Mouse (Mus musculus): ENCODE measurements around the gene Asb8. TPM values are rescaled to one million over a fixed set of nuclear protein-coding genes. Genes with fewer than 3 reads are reported as not detected.

Asb8 gene
- polyA plus RNA-seq, 1 experiment from 2014 or later: 37.2 TPM

GRCm38 (mm10) chr15:98180567-98181131 is 15.2 kb upstream of the Asb8 start:
- H3K4me1 ChIP-seq (replicated peaks; ENCODE audit: control insufficient read depth, insufficient read depth, low read length): no peaks in the 10 kb centered on the region
- ATAC-seq (replicated peaks; ENCODE audit: low FRiP score) (no peak), DNase-seq (ENCODE audit: low spot score) (no peak)
- 13% methylated on average over 26 of the region's 26 CpGs for WGBS
- no peaks in the 10 kb centered on the region for H3K36me3 ChIP-seq (ENCODE audit: control insufficient read depth, insufficient read depth, low read length)
- H3K27ac ChIP-seq (ENCODE audit: low read depth, low read length): no peak overlapping the region
- H3K4me2 ChIP-seq: peak overlapping the region; percentile 77
- peaks cover 23% of the 10 kb centered on the region for H3K27me3 ChIP-seq (replicated peaks; ENCODE audit: control insufficient read depth, insufficient read depth, low read length)
- peak overlapping the region; percentile 50 for H3K4me3 ChIP-seq (ENCODE audit: low read depth, low read length)
- H3K9me3 ChIP-seq (ENCODE audit: control insufficient read depth, low read length): no peaks in the 10 kb centered on the region
- H3K9ac ChIP-seq (ENCODE audit: low read depth, low read length): 0 out of 2 replicates have a peak overlapping the region, but pooled peaks have one; percentile 5

GRCm38 (mm10) chr15:98177320-98177719 is 11.9 kb upstream of the Asb8 start:
- no peak overlapping the region for H3K9ac ChIP-seq (ENCODE audit: low read depth, low read length)
- no peak for ATAC-seq (replicated peaks; ENCODE audit: low FRiP score)
- H3K4me2 ChIP-seq: no peak overlapping the region
- H3K9me3 ChIP-seq (ENCODE audit: control insufficient read depth, low read length): no peaks in the 10 kb centered on the region
- no peaks in the 10 kb centered on the region for H3K36me3 ChIP-seq (ENCODE audit: control insufficient read depth, insufficient read depth, low read length)
- peaks cover 31% of the 10 kb centered on the region for H3K27me3 ChIP-seq (replicated peaks; ENCODE audit: control insufficient read depth, insufficient read depth, low read length)
- WGBS: 67% methylated on average over 3 of the region's 3 CpGs
- no peaks in the 10 kb centered on the region for H3K4me1 ChIP-seq (replicated peaks; ENCODE audit: control insufficient read depth, insufficient read depth, low read length)
- no peak overlapping the region for H3K27ac ChIP-seq (ENCODE audit: low read depth, low read length)
- no peak for DNase-seq (ENCODE audit: low spot score)
- H3K4me3 ChIP-seq (ENCODE audit: low read depth, low read length): no peak overlapping the region

DNA sequence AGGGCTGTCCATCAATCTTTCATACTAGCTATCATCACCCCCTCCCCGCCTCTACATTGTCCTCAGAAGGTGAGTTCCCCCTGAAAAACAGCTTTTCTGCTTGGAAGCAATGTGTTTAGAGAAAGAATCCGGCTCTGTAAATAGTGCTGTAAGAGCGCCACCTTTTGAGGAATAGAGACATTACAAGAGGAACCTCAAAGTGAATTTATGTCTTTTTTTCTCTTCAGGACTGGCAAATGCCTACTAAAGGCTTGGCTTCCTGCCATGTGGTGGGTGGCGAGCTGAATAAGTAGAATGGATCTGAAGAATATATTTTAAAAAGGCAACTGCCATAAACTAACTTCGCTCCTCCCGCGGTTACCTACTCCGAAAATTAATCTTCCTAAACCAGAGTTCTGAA is 8.4 kb upstream of the Asb8 start:
- peaks cover 51% of the 10 kb centered on the region for H3K27me3 ChIP-seq (replicated peaks; ENCODE audit: control insufficient read depth, insufficient read depth, low read length)
- no peak overlapping the region for H3K4me2 ChIP-seq
- WGBS: 43% methylated on average over 8 of the region's 8 CpGs
- H3K9me3 ChIP-seq (ENCODE audit: control insufficient read depth, low read length): no peaks in the 10 kb centered on the region
- ATAC-seq (replicated peaks; ENCODE audit: low FRiP score) (no peak), DNase-seq (ENCODE audit: low spot score) (no peak)
- no peaks in the 10 kb centered on the region for H3K36me3 ChIP-seq (ENCODE audit: control insufficient read depth, insufficient read depth, low read length)
- no peak overlapping the region for H3K27ac ChIP-seq (ENCODE audit: low read depth, low read length)
- H3K9ac ChIP-seq (ENCODE audit: low read depth, low read length): no peak overlapping the region
- H3K4me3 ChIP-seq (ENCODE audit: low read depth, low read length): no peak overlapping the region
- no peaks in the 10 kb centered on the region for H3K4me1 ChIP-seq (replicated peaks; ENCODE audit: control insufficient read depth, insufficient read depth, low read length)

DNA sequence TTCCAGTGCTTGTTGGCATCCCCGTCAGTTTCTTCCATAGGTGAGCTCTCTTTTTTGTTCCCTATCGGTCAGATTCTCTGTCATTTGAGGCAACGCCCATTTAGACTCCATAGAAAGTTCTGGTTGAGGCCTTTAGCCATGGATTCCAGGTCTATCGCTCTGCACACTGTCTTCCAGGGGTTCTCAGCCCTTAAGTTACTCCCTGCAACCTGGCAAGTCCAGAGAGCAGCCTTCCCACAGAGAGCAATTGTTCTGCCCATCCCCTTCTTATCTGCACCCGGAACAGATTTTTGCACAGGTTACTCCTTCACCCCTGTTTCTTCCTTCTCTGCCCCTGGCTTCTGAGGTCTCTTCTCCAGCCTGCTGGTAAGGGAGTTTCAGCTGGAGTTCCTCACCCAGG is 6.7 kb upstream of the Asb8 start:
- no peak overlapping the region for H3K9ac ChIP-seq (ENCODE audit: low read depth, low read length)
- H3K4me3 ChIP-seq (ENCODE audit: low read depth, low read length): no peak overlapping the region
- H3K4me1 ChIP-seq (replicated peaks; ENCODE audit: control insufficient read depth, insufficient read depth, low read length): no peaks in the 10 kb centered on the region
- H3K4me2 ChIP-seq: no peak overlapping the region
- no peak overlapping the region for H3K27ac ChIP-seq (ENCODE audit: low read depth, low read length)
- H3K9me3 ChIP-seq (ENCODE audit: control insufficient read depth, low read length): no peaks in the 10 kb centered on the region
- 65% methylated on average over 5 of the region's 5 CpGs for WGBS
- H3K36me3 ChIP-seq (ENCODE audit: control insufficient read depth, insufficient read depth, low read length): no peaks in the 10 kb centered on the region
- H3K27me3 ChIP-seq (replicated peaks; ENCODE audit: control insufficient read depth, insufficient read depth, low read length): peaks cover 63% of the 10 kb centered on the region
- DNase-seq (ENCODE audit: low spot score) (no peak), ATAC-seq (replicated peaks; ENCODE audit: low FRiP score) (no peak)

- H3K27me3 ChIP-seq (replicated peaks; ENCODE audit: control insufficient read depth, insufficient read depth, low read length): peaks cover 73% of the 10 kb centered on the region
- H3K4me3 ChIP-seq (ENCODE audit: low read depth, low read length): no peak overlapping the region
- 62% methylated on average over 9 of the region's 9 CpGs for WGBS
- no peak overlapping the region for H3K4me2 ChIP-seq
- H3K9ac ChIP-seq (ENCODE audit: low read depth, low read length): no peak overlapping the region
- no peaks in the 10 kb centered on the region for H3K36me3 ChIP-seq (ENCODE audit: control insufficient read depth, insufficient read depth, low read length)
- no peak overlapping the region for H3K27ac ChIP-seq (ENCODE audit: low read depth, low read length)
- H3K4me1 ChIP-seq (replicated peaks; ENCODE audit: control insufficient read depth, insufficient read depth, low read length): no peaks in the 10 kb centered on the region
- no peak for ATAC-seq (replicated peaks; ENCODE audit: low FRiP score)
- no peaks in the 10 kb centered on the region for H3K9me3 ChIP-seq (ENCODE audit: control insufficient read depth, low read length)
- DNase-seq (ENCODE audit: low spot score): no peak
These were observed 5.5 kb upstream of the Asb8 start for GRCm38 (mm10) chr15:98170917-98171316.

DNA sequence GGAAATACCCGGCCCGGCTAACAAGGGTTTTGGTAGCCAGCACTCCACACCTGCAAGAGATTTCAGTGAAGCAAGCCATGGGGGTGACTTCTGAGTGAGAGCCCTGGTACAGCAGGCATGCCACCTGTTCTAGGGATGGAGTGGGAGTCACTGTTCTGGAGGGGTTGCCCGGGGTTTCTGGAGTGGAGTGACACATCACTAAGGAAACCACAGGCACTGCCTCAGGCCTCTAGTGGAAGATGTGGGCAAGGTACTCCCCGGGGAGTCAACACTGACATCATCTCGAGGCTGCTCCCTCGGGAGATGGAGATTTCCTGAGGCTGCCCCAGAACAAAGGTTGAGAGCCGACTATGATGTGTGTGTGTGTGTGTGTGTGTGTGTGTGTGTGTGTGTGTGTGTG is 4.9 kb upstream of the Asb8 start:
- Histone ChIP-seq H3K9me3 (ENCODE audit: control insufficient read depth, low read length) (no peaks in the 10 kb centered on the region), H3K4me2 (no peak overlapping the region), H3K9ac (ENCODE audit: low read depth, low read length) (no peak overlapping the region), H3K36me3 (ENCODE audit: control insufficient read depth, insufficient read depth, low read length) (no peaks in the 10 kb centered on the region), H3K4me3 (ENCODE audit: low read depth, low read length) (no peak overlapping the region), H3K27ac (ENCODE audit: low read depth, low read length) (no peak overlapping the region), H3K4me1 (replicated peaks; ENCODE audit: control insufficient read depth, insufficient read depth, low read length) (no peaks in the 10 kb centered on the region), H3K27me3 (replicated peaks; ENCODE audit: control insufficient read depth, insufficient read depth, low read length) (peaks cover 77% of the 10 kb centered on the region)
- DNase-seq (ENCODE audit: low spot score): no peak
- 38% methylated on average over 7 of the region's 7 CpGs for WGBS
- no peak for ATAC-seq (replicated peaks; ENCODE audit: low FRiP score)

GRCm38 (mm10) chr15:98168622-98169004 is 3.2 kb upstream of the Asb8 start:
- Histone ChIP-seq H3K36me3 (ENCODE audit: control insufficient read depth, insufficient read depth, low read length) (no peaks in the 10 kb centered on the region), H3K4me2 (no peak overlapping the region), H3K27me3 (replicated peaks; ENCODE audit: control insufficient read depth, insufficient read depth, low read length) (peaks cover 80% of the 10 kb centered on the region), H3K27ac (ENCODE audit: low read depth, low read length) (no peak overlapping the region), H3K4me1 (replicated peaks; ENCODE audit: control insufficient read depth, insufficient read depth, low read length) (no peaks in the 10 kb centered on the region), H3K9me3 (ENCODE audit: control insufficient read depth, low read length) (no peaks in the 10 kb centered on the region), H3K9ac (ENCODE audit: low read depth, low read length) (no peak overlapping the region), H3K4me3 (ENCODE audit: low read depth, low read length) (no peak overlapping the region)
- 6% methylated on average over 19 of the region's 19 CpGs for WGBS
- ATAC-seq (replicated peaks; ENCODE audit: low FRiP score): no peak
- DNase-seq (ENCODE audit: low spot score): no peak

DNA sequence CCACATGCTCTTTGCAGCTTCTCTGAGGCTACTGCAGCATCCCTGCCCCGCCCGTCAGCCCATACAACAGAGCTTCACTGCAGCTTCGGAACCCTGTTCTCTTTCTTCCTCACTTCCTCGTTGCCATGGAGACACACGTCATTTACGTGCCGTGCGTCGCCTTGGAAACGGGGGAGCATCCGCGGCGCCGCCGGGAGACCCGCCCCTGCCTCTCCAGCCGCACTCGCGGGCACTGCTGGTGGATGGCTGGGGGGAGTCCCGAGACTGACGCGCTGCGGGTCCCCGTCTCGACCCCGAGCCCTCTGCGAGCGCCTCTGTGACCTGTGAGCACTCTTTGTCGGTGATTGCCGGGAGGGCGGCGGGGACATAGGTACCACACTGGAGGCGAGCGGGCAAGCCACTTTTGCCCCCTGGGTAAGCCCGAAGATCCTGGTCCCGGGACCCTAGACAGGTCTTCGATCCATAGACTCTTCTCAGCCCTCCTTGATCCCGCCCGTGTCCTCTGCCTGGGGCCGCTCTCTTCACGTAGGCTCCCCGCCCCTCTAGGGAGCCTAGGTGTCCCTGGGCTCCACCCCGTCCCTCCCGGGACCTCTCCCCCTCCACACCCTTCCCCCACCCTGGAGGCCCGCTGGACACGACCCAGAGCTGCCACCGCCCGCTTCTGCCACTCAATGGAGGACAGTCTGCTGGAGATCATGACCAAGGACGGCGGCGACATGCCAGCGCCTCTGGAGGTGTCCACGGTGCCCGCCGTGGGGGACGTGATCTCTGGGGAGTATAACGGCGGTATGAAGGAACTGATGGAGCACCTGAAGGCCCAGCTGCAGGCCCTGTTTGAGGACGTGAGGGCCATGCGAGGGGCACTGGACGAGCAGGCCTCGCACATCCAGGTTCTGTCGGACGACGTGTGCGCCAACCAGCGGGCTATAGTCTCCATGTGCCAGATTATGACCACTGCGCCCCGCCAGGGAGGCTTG is 2.5 kb upstream of the Asb8 start:
- Histone ChIP-seq H3K27me3 (replicated peaks; ENCODE audit: control insufficient read depth, insufficient read depth, low read length) (peaks cover 79% of the 10 kb centered on the region), H3K4me1 (replicated peaks; ENCODE audit: control insufficient read depth, insufficient read depth, low read length) (no peaks in the 10 kb centered on the region), H3K9me3 (ENCODE audit: control insufficient read depth, low read length) (no peaks in the 10 kb centered on the region), H3K4me3 (ENCODE audit: low read depth, low read length) (peak overlapping the region; percentile 38), H3K9ac (ENCODE audit: low read depth, low read length) (no peak overlapping the region), H3K4me2 (peak overlapping the region; percentile 57), H3K27ac (ENCODE audit: low read depth, low read length) (no peak overlapping the region), H3K36me3 (ENCODE audit: control insufficient read depth, insufficient read depth, low read length) (no peaks in the 10 kb centered on the region)
- WGBS: 3% methylated on average over 69 of the region's 69 CpGs
- peak; percentile 18; the same call in 1 of the 2 replicates for ATAC-seq (replicated peaks; ENCODE audit: low FRiP score)
- DNase-seq (ENCODE audit: low spot score): peak; percentile 63
